Mouse (Mus musculus) left cerebral cortex, postnatal 25 days (tissue): ENCODE measurements around the gene 6820408C15Rik. TPM values are rescaled to one million over a fixed set of nuclear protein-coding genes. Genes with fewer than 3 reads are reported as not detected.
"Not testable (repeated sequence)": the region's sequence is repeated elsewhere in the genome, so short reads cannot be mapped to it uniquely, and the experiment has no call there.

Experiments
- DNase-seq, 2 experiments: peaks; one replicate each; pipeline ENCODE4 v3.0.0; 2022; ENCODE audit warnings: low spot score in 2 of 2, mixed read lengths in 1 of 2
- intact Hi-C: fragments of 180-260 bp; cut with DNase I; formaldehyde crosslinking; loops from one replicate; pipeline ENCODE4 v1.15.1; 2025
- total RNA-seq, 2 experiments: library from RNA; stranded (reverse); gene quantifications; 2 replicates each; pipeline ENCODE4 v1.2.3; 2021

The 6820408C15Rik gene
- total RNA-seq, 2 experiments from 2014 or later, result 2.1 to 2.2 TPM

- DNase-seq, result peak; percentile 97 to 99
- intact Hi-C loops, result no loop called here
These were observed 9.3 kb upstream of the 6820408C15Rik start for GRCm38 (mm10) chr2:152406126-152406525.

DNA sequence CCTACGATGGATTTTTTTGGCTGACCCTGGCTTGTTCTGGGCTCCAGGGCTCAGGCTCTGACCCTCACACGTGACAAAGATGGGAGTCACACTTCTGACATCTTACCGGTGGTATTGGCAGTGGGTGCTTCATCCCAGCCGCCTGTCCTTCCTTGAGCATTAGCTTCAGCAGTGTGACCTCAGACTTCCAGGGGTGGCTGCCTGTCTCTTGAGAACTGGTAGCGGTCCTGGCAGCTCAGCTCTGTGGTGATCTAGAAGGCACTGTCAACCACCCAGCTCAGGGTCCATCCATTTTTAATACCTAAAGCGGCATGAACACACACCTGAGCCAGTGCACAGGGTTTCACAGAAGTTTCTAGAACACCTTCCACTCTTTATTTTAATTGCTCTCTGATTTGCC, 5.6 kb upstream of the 6820408C15Rik start:
- no peak for DNase-seq
- intact Hi-C loops, result loop anchor here (5.0 kb wide), 1 partner anchor 263 kb away; no protein-coding TSS in a partner anchor

- peak; percentile 67 to 79 for DNase-seq
- intact Hi-C loops, result loop anchor here (5.0 kb wide), 1 partner anchor 261 kb away; no protein-coding TSS in a partner anchor
These were observed 4.4 kb upstream of the 6820408C15Rik start for GRCm38 (mm10) chr2:152410971-152411371.

DNA sequence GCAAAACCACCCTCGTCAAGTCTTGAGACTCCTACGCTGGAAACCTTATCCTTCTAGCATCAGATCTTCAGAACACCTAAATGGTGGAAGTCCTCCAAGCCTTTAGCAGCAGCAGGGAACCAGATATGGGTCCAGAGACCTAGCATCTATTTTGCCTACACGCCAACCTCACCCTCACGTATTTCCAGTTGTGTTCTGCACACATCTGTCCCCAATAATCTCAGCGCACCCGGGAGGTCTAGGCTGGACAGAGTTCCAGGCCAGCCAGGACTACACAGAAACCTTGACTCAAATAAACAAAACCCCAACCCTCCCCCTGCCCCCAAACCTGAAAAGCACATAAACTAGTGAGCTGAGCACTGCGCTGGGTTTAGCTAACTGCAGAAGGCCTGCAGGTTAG, 3.9 kb upstream of the 6820408C15Rik start:
- intact Hi-C loops, result loop anchor here (5.0 kb wide), 1 partner anchor 261 kb away; no protein-coding TSS in a partner anchor
- no peak for DNase-seq

- no peak for DNase-seq
- intact Hi-C loops, result loop anchor here (5.0 kb wide), 1 partner anchor 260 kb away; no protein-coding TSS in a partner anchor
These were observed 2.7 kb upstream of the 6820408C15Rik start for GRCm38 (mm10) chr2:152412526-152413157.

DNA sequence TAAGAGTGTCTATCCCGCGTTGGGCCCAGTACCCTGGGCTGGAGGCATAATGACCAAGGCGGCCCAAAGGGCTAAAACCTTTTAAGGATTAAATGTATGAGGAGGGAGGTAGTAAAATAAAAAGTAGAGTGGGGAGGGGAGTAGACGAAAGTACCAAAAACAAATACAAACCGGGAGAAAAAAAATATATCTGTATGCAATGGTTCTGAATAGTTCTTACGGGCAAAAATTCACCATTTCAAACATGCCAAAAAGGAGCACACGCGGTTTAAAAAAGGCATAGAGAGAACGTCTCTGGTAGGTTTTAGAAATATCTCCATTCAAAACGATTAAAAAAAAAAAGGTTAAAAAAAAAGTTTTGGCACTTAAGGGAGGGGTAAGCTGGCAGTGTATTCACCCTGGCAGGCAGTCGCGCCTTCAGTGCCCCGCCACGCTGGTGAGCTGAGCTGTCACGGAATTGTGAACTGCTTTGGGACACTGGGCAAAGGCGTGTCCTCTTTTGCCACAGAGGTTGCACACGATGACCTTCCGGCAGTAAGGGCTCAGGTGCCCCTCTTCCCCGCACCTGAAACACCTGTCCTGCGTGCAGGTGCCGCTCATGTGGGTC, 2.1 kb upstream of the 6820408C15Rik start:
- DNase-seq, result no peak
- intact Hi-C loops, result loop anchor here (5.0 kb wide), 1 partner anchor 259 kb away; no protein-coding TSS in a partner anchor

DNA sequence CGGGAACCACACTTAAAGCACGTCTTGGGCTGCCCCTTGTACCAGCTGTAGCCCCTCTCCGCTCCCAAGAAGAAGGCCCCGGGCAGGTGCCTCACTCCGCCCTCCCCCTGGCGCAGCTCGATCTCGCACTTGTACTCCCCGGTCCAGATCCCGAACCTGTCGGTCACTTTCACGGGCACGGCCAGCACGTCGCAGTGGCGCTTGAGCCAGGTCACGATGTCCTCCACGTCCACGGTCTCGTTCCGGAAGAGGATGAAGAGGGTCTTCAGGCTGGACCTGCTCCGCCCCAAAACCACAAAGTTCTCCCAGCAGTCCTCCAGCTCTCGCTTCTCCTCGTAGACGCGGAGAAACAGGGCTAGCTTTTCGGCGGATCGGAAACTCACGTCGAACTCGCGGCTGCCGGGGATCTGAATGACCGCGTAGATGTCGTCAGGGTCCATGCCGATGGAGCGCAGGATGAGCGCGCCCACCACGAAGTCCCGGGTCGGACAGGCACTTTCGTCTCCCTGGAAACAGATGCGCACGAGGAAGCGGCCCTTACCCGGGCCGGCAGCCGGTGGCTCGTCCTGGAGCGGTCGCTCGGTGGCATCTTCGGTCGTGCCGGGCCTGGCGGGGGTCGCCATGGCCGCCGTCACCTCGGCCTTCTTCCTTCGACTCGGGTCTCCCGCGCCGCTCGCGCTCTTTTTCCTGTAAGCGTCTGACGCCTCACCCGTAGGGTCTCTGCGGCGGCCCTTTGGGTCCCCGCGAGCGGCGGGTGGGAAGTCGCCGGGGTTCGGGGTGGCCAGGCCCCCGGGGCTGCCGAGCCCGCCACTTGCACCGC, 1.4 kb upstream of the 6820408C15Rik start:
- intact Hi-C loops, result loop anchor here (1.0 to 5.0 kb wide), 2 partner anchors 16 to 258 kb away; partner anchors contain the start of gene Sox12
- no peak for DNase-seq

GRCm38 (mm10) chr2:152414591-152415165, 709 bp upstream of the 6820408C15Rik start, which contains the start of gene Zcchc3:
Gene Zcchc3, minus strand, starts transcription at chr2:152415027.
- DNase-seq, result peak; percentile 87 to 89
- intact Hi-C loops, result loop anchor here (1.0 to 5.0 kb wide), 2 partner anchors 16 to 258 kb away; partner anchors contain the start of gene Sox12

DNA sequence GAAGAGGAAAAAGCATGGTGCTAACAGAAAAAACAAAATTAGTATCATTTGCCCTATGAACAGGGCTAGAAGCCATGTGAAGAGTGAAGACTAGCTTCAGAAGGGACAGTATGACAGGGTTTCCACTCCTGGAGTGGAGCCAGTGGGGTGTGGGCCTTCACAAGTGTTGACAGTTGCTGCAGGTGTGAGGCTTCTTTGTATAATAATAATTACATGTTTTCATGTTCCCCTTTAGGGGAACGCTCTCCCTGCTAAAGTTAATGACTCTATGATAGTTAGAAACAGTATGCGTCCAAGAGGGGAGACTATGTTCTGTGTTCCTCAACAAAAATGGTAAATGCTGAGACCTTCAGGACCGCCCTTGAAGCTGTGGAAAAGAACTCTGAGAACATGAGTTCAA, 399 bp downstream of the 6820408C15Rik start:
- intact Hi-C loops, result no loop called here
- DNase-seq, result no peak

DNA sequence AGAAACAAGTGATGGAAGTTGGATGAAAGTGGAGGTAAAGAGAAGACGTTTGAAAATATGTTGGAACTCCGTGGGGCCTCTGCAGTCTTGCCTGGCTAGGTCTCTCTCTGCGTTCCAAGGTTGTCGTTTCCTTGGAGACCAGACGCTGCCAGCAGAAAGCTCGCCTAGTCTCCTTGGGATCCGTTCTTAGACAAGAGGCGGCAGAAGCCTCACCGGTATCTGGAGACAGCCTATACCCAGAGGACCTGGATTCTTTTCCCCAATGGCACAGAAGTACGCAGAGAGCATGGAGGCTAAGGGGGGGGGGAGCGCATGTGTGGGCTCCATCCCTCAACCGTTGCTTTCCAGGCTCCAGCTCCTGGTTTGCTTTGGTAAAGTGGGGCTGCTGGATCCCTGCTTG, 12.1 kb downstream of the 6820408C15Rik start:
- intact Hi-C loops, result no loop called here
- DNase-seq, result peak; percentile 56 to 66

DNA sequence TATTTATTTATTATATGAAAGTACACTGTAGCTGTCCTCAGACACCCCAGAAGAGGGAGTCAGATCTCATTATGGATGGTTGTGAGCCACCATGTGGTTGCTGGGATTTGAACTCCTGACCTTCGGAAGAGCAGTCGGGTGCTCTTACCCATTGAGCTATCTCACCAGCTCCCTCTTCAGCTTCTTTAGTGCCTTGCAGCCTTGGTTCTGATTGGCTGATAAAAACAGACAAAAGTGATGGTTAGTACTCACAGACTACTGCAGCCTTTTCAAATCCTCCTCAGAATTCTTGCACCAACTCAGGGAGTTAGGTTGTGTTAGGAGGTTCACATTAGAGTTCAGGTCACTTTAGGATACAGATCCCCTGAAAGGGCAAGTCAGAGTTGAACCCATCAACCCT, 13.1 kb downstream of the 6820408C15Rik start:
- DNase-seq, intact Hi-C loops: not testable (repeated sequence)

GRCm38 (mm10) chr2:152436405-152436901, 21.1 kb downstream of the 6820408C15Rik start:
- intact Hi-C loops, result no loop called here
- no peak for DNase-seq

GRCm38 (mm10) chr2:152436983-152437860, 21.8 kb downstream of the 6820408C15Rik start:
- intact Hi-C loops, result loop anchor here (1.0 kb wide), 1 partner anchor 45 kb away; no protein-coding TSS in a partner anchor
- DNase-seq, result peak; percentile 74 to 83

DNA sequence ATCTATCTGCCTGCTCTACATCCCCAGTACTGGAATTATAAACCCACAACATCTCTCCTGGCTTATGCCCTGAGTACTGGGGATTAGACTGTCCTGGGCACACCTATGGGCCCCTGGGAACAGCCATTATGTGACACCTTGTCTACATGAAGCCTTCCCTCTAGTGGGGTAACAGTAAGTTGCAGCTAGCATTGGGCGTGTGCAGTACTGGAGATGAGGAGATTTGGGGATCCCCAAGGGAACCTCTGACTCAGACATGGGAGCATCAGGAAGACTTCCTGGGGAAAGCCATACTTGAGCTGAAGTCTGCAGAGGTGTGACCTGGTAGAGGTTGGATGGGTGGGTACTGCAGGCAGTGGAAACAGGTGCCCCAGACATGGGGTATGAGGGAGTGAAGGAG, 23.6 kb downstream of the 6820408C15Rik start:
- DNase-seq, result no peak
- intact Hi-C loops, result no loop called here

DNA sequence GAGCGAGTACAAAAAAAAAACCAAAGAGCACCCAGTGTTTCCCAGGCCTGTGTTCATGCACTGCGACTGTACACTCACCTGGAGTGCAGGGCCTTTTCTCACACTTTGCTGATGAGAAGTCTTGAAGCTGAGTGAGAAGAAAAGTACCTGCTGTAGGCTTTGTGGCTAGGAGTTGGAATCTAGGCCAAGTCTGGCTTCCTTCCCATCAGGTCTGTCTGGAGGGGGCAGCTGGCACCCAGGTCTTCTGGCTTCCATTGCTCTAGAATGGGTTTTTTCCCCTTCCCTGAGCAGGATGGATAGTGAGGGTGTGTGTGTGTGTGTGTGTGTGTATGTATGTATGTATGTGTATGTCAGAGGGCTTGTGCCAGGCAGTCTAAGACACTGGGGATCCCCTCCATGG, 24.4 kb downstream of the 6820408C15Rik start:
- intact Hi-C loops, result no loop called here
- DNase-seq, result no peak

- no peak for DNase-seq
- intact Hi-C loops, result no loop called here
These were observed 26.9 kb downstream of the 6820408C15Rik start for GRCm38 (mm10) chr2:152442322-152442721.

DNA sequence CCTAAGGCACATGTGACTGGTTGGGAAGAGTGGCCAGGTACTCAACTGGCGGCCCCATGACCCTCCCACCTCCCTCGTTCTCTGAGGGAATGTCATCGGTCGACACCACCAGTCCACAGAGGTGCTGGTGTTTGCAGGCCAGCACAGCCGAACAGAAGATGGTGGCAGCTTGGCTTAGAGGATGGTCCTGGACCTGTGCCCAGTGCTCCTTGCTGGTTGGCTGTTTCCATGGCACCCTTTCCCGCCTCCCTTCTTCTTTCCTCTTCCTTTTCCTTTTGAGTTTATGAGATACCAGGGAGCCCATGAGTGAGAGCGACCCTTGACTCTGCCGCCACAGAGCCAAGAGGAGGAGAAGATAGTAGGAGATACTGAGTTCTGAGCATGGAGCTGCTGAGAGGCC, 27.9 kb downstream of the 6820408C15Rik start:
- DNase-seq, result peak; percentile 6 to 21
- intact Hi-C loops, result no loop called here

DNA sequence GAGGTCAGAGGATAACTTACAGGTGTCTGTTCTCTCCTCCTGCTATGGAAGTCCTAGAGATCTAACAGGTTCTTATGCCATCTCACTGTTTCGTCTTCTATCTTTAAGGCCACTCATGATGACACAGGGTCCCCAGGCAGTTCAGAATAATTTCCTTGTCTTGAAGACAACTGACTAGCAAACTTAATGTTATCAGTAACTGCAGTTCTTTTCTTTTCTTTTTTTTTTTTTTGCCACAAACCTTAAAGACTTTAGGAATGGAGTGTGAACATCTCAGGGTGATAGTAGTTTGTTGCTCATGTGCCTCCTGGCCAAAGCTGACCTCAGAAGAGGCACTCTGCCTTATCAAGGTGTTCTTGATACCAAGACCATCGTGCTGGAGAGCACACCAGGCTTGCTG, 31.3 kb downstream of the 6820408C15Rik start:
- no peak for DNase-seq
- intact Hi-C loops, result no loop called here
